Mouse (Mus musculus): Measurements from ENCODE around the gene Otulin.

Gene Otulin

DNA sequence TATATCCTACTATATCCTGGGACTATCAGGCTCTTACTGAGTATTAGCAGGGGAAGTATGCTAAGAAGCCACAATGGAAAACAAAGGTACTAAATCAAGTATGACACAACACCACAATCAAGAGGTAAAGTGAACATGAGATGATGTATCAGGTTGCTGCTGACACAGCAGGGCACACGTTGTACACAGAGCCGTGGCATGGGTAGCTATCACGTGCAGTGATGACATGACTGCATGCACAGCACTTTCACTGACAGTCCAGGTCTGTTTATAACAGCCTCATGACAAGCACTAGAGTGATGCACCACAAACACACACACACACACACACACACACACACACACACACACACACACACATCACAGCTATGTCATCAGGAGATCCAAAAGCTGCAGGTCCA lies 13.3 kb downstream of the Otulin start:
- in situ Hi-C loops (cut with MseI, MboI): loop anchor here in 1 of 2 experiments (10.0 kb wide), 1 partner anchor 292 kb away; no protein-coding TSS in a partner anchor

DNA sequence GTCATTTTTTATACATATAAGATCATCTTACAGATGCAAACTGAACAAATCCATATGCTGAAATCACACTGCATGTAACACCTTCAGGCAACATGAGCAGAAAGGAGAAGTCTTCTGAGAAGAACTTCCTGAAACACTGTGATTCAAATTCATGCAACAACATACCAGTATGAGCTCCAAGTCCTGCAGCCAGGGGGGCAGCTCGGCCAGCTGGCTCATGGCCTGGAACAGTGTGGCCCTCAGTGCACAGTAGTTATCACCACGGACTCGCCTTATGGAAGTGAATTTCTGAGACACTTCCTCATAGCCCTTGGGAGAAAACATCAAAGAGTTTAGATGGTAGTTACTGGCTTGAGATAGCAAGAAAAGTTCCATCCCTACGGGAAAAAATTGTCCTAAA lies 14.3 kb downstream of the Otulin start:
- in situ Hi-C loops (cut with MseI, MboI): loop anchor here in 1 of 2 experiments (10.0 kb wide), 1 partner anchor 291 kb away; no protein-coding TSS in a partner anchor

DNA sequence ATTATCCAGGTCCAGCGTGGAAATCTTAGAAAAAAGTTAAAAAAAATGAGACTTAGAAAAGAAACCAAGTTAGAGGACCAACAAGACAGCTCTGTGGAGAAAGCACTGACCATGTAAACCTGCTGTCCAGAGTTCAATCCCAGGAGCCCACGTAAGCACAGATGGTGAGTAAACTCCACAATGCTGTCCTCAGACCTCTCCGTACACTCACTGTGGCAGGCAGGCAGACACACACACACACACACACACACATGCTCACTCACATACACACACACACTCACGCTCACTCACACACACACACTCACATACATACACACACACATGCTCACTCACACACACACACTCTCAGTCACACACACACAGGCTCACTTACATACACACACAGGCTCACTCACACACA lies 17.2 kb downstream of the Otulin start:
- in situ Hi-C loops (cut with MseI, MboI): loop anchor here in 1 of 2 experiments (10.0 kb wide), 1 partner anchor 288 kb away; no protein-coding TSS in a partner anchor

DNA sequence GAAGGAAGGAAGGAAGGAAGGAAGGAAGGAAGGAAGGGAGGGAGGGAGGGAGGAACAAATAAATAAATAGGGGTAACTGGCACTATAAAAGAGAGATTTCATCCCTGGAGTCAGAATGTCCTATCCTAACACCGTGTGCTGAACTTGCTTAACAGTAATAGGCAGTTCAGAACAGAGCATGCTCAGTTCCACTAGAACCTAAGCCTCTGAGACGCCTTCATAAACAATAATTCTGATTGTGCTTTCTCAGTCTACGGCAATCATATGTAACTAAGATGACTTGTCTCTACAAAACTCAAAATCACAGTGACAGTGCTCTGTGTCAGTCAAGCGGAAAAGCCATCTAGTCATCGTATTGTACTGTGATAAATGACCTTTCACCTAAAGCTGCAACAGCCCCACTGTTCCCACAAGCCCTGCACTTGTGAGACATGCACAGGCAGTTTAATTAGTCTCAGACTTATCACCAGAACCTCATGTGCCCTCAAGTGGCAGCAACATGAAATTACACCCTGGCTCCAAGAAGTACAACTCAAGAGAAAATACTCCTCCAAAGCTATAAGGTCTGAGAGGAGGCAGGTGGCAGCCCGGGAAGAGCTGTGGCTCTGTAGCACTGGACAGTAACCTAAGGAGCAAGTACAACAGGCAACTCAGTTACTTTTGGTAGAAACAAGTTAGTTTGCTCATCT lies 17.8 kb downstream of the Otulin start:
- in situ Hi-C loops (cut with MseI, MboI): loop anchor here in 1 of 2 experiments (10.0 kb wide), 1 partner anchor 288 kb away; no protein-coding TSS in a partner anchor

DNA sequence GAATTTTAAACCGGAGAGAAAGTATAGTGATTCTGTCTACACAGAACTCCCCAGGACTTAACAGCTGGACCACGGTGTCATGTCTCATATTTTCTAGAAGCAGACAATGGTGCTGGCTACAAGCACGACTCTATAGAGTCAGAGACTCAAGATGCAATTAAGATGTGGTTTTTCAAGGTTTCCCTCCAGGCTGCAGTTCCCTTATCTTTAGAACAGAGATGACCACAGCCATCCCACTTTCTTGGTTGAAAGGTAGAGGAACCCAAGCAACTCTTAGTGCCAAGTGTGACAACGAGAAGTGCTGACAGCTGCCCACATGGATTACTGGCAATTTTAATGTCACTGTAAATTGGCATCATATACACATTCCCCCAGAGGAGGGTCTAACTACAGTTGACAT lies 20.9 kb downstream of the Otulin start:
- in situ Hi-C loops (cut with MseI, MboI): no loop called here

DNA sequence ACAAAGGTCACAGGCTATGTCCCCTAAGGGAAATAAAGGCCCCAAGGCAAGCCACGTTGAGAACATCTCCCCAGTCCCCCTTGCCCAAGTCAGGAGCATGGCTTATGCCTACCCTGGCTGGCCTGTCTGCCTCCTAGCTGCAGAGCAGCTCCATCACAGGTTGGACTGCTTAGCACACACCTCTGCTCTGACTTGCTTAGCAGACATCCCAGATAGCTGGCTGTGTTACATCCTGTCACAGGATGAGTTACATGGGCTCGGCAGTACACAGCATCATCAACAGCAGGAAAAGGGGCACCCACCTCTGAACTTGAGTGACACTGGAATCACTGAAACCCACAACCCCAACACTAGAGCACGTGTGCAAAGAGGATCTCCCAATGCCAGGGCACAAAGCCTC lies 25.2 kb downstream of the Otulin start:
- in situ Hi-C loops (cut with MseI, MboI): no loop called here

DNA sequence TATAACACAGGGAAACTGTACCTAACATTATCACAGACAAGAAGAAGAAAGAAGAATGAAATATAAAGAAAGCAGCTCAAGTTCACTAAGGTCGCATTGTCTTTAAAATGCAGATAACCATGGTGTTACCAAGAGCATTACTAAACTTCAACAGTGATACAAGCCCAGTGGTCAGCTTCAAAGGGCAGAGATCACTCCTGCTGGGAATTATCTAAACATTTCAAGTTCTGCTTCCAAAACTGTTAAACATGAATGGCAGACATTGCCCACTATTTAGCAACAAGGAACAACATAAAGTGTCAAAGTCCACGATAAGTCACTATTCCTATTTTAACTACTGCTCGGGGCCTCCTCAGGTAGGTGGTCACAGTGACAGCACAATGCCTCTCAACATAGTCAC lies 25.9 kb downstream of the Otulin start:
- in situ Hi-C loops (cut with MseI, MboI): no loop called here

DNA sequence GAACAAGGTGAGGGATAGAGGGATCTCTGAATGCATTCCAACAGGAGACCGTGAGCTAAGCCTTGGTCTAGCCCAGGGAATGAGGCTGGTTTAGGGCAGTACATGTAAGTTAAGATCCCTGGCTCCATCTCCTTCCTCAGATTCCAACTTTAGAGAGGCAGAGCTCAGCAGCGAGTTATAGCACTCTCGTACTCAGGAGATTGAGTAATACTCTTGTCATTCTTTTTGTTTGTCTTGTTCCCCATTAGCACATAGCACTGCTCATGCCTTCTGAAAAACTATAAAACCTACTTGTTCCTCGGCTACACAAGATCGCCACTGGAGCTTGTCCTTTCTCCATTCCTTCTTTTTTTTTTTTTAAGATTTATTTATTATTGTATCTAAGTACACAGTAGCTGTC lies 30.0 kb downstream of the Otulin start:
- in situ Hi-C loops (cut with MseI, MboI): no loop called here

DNA sequence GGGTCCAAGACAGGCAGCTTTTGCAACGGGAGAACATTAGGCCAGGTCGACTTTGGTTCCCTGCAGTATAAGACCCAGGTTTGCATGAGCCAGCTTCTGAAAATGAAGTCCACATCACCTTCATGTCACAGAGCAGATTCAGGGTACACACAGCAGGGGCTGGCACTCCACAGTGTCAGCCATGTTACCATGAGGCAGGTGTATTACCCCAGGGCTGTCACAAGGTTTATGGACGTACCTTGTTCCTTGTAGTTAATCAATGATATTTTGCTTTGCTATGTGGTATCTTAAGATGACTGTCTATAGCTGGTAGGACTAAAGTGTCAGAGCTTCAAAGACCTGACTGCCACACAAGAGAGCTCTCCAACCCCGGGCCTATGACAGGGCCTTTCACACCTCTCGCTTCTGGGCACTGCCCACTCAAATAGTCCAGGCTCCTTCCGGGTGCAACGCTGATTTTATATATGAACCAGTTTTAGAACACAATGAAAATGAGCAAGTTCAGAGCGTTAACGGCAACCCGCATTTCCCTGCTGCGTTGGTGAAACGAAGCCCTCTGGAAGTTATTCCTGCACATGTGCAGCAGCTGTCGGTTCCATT lies 31.6 kb downstream of the Otulin start:
- in situ Hi-C loops (cut with MseI, MboI): no loop called here

DNA sequence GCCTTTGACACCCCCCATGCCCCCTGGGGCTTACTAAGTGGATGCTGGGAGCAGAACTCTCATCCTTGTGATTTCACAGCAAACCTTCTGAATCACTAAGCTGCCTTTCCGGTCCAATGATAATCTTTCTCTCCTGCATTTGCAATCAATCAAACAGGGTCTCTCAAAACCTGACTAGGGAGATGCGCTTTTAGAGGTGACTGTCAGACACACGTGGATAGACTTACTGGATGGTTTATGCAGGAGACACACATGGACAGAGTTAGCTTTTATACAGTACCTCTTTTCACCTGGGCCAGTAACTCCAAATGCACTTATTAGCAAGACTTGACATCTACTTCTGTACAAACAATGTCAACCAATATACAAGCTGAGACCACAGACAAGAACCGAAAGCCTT lies 33.0 kb downstream of the Otulin start:
- in situ Hi-C loops (cut with MseI, MboI): no loop called here

DNA sequence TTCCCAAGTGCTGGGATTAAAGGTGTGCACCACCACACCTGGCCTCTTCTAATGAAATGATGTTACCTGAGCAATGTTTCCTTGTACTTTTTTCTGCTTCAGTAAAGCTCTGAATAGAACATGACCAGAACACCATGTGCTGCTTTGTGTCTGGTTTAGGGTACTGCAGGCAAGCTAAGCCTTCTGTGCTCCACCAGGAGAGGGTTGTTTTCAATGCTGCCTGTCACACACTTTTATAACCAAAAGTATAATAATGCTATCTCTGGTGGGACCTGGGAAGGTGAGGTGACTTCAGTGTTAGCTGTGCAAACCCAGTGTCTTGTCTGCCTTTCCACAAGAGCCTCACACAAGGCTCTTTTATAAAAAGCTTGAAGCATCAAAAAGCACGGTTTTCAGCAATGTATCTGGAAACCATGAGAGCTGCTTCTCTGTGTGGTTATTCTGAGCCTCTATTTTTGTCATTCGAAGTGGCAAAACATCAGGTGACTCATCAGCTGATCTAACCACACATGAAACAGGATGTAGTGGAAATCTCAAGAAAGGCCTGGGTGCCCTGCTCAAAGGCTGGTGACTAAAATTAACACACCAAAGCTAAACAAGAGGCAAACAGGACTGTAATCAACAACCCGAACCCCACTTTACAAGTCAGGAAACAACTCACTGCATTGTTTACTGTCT lies 33.9 kb downstream of the Otulin start:
- in situ Hi-C loops (cut with MseI, MboI): no loop called here

DNA sequence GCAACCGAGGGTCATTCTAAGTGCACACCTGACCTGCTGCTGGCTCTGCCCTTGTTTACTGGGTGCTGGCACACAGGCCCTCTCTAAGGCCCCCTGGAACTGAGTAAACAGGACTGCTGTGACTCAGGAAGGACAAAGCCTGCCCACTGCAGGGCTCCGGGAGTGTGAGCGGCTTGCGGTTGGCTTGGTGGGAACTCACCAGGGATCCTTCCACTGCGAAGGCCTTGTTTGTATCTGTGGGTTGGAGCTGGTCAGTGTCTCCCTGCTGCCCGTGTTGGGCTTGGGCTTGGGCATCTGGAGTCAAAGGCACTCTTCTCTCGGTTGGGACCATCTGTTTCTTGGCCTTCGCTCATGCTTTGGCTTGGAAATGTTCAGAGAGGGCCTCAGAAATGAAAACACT lies 34.9 kb downstream of the Otulin start:
- in situ Hi-C loops (cut with MseI, MboI): no loop called here

DNA sequence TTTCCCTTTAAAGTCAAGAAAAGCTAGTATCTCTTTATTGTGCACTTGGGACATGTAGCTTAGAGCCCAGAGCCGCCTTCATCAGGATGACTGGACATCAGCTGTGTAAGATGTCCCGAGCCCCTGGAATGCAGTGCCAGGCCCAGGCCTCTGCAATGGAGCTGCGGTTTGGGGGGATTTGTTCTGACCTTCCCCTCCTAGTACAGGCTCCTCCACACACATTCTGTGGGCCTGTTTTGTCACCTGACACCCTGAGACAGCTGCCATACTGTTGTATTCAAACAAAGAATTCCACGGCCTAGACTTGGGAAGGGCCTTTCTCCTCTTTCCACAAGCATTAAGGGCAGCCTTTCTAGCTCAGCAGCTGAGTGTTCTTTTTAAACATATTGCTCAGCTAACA lies 35.5 kb downstream of the Otulin start:
- in situ Hi-C loops (cut with MseI, MboI): no loop called here

DNA sequence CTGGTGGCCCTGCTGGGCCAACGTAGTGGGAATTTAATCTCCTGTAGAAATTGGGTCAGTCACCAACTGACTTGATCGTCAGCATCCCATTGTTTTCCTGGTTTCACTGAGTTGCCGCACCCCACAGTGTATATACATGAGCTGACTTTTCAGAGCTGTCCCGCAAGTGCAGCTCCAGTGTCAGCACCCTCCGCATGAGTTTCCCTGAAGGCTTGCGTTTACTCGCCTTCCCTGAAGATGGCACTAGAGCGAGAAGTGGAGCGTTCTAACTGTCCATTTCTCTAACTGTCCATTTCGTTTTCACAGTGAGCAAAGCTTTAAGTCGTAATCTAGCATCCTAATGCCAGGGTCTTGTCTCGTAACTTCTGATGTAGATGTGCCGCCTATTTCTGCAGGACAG lies 36.8 kb downstream of the Otulin start:
- in situ Hi-C loops (cut with MseI, MboI): no loop called here

DNA sequence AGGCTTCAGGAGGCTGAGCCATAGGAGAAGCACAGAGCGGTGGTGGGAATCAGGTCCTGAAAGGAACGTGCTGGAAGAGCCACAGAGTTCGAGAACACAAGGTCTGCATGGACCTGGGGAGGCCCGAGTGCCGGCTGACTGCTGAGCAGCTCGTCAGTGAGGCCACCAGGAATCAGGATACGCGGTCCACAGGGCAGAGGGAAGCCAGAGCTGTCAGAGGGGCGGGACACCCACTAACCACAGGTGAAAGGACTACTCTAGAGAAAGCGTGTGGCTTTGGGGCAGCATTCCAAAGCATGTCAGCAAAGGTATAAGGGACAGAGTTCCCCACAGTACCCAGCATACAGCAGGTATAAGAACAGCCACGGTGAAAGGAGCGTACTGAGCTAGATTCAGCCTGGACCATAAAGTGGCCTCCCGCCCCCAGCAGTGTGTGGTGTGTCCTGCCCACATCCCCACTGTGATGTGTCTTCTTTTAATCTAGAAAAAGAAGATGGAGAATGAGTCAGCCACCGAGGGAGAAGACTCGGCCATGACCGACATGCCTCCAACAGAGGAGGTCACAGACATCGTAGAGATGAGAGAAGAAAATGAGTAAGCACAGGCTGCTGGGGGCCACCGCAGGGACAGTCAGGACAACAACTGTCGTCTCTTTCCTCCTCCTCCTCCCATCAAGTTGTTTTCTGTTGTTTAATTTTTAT lies 37.7 kb downstream of the Otulin start:
- in situ Hi-C loops (cut with MseI, MboI): no loop called here

DNA sequence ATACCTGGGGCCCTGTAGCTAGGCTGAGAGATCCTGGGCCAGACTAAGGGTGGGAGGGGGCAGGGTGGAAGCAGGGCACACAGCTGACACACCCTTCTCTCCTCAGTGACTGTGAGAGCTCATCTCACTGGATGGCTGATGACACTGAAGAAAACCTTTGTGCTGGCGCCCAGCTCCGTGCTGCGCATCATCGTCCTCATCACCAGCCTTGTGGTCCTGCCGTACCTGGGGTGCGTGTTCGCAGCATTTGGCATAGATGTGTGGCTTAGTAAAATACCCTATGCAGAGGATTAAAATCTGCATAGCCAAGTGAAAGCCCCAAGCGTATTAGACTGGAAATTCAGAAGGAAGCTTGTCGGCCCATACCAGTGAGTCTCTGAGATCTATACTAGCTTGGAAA lies 39.7 kb downstream of the Otulin start:
- in situ Hi-C loops (cut with MseI, MboI): no loop called here

DNA sequence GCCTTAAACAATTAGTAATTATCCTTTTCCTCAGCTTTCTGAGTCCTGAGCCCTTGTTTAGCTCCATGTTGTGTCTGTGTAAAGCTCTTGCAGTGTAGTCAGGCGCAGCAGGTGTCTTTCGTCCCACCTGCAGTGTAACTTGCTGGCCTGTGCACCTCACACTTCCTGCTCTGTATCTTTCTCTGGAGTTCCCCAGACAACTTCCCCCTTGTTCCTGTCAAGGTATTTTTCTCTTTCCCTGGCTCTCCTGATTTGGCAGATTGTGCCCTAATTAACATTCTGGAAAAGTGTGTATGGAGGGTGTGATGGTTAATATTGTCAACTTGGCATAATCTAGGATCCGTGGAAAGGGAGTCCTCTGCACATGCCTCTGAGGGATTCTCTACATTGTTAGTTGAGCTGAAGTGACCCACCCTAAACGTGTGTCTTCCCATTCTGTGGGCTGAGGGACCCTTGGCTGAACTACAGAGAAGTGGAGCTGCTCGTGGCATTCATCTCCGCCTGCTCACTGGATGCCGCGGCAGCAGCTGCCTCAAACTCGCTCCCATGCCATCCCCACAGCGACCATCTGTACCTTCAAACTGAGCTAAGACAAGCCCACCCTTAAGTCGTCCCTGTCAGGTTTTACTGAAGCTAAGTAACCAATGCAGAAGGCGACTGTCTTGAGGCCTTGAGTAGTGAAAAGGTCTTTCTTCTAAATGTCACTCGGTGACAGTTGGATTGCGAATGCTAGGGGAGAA lies 42.2 kb downstream of the Otulin start:
- in situ Hi-C loops (cut with MseI, MboI): loop anchor here (5.0 to 10.0 kb wide), 2 partner anchors 261 to 263 kb away; no protein-coding TSS in a partner anchor

DNA sequence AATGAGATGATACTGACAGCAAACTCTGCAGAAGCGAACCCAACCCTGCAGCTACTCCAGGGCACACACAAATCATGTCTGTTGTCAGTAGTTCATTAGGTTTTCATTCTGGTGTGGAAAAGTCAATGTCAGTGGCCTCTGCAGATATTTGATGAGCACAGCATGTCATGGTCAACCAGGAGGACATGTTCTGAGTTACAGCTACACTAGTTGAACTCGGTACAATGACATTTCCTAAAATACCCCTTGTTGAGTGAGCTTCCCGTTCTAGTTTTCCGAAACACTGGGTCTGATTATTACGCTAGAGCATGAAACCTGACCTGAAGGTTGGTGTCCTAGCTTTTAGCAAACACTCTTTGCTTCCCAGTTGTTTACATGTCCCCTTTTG lies 44.4 kb downstream of the Otulin start:
- in situ Hi-C loops (cut with MseI, MboI): loop anchor here (5.0 to 10.0 kb wide), 2 partner anchors 259 to 261 kb away; no protein-coding TSS in a partner anchor

DNA sequence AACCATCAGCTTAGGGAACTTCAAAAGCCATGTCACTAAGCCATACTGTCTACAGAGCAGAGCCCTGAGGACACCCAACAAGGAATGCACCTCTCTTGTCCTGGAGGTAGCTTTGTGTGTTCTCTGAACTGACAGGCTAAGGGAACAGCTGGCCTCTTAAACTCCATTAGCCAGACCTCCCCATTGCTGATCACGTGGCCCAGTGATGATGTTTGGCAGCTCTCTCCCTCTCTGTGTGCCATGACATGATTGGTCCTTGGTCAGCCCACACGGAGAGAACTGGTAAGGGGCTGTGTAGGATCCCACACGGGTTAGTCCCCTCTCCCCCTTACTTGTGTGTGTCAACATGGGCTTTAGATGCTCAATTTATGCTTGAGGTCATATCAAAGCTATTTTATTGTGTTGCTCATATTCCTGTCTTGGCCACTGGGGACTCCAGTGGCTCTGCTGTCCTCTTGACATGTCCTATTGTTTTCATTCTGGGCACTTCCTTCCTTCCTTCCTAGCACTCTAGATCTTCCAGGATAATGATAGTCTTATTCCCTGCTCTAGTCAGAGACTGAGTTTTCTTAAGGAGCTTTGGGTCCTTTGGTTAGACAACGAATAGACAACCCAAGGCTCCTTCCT lies 44.9 kb downstream of the Otulin start:
- in situ Hi-C loops (cut with MseI, MboI): loop anchor here (5.0 to 10.0 kb wide), 2 partner anchors 258 to 261 kb away; no protein-coding TSS in a partner anchor

DNA sequence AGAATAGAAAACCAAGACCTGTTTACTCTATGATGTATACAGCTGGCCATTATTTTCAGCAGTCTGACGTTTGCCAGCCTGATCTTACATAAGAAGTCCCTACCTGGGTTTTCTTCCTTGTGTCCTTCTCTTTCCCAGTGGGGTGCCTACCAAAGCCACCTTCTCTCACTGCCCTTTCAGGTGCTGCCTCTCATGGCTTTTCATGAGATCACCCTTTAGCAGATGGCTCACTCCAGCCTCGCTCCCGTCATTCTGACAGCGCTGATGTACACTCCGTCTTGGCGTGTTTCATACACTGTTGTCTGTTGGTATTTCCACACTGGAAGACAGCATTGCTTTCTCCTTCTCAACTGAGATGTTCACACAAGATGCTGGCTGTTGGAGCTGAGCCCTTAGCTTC lies 46.9 kb downstream of the Otulin start:
- in situ Hi-C loops (cut with MseI, MboI): loop anchor here in 1 of 2 experiments (10.0 kb wide), 1 partner anchor 259 kb away; no protein-coding TSS in a partner anchor

DNA sequence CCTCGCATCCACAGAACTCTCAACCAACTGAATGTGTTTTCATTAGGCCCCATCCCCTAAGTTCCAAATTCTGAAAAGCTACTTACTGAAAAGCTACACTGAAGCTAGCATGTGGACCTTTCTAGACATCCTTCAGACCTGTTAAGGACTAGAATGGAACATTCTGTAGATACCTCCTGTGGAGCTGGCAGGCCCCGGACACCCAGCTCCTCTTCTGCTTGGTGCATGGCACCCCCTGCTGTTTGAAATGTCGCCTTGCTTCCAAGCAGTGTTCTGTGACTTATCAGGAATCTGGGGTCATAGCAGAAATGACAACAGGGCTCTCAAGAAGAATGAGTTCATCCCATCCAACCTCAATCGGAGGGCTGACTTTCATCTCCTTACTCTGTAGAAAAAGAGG lies 47.5 kb downstream of the Otulin start:
- in situ Hi-C loops (cut with MseI, MboI): loop anchor here in 1 of 2 experiments (10.0 kb wide), 1 partner anchor 258 kb away; no protein-coding TSS in a partner anchor

Measured in mouse trophoblast stem cell (cell line).